Mouse (Mus musculus) forebrain, embryonic 13.5 days (tissue): ENCODE data around the gene Efna3. TPM values are rescaled to one million over a fixed set of nuclear protein-coding genes. Genes with fewer than 3 reads are reported as not detected.

Source experiments
- ATAC-seq: fragments of 200-750 bp; cut with Nextera tagmentation; 2 replicates; pipeline ENCODE4 v1.8.0; 2017
- H3K27ac ChIP-seq: fragments of 300-500 bp; sonication (generic); 2 replicates; pipeline ENCODE4 v1.5.1; 2015; ENCODE audit warnings: inconsistent platforms, mild to moderate bottlenecking, moderate library complexity
- H3K27me3 ChIP-seq: fragments of 300-500 bp; sonication (generic); 2 replicates; pipeline ENCODE4 v1.6.1; 2015; ENCODE audit warnings: mild to moderate bottlenecking, inconsistent platforms
- H3K36me3 ChIP-seq: fragments of 300-500 bp; sonication (generic); 2 replicates; pipeline ENCODE4 v1.6.1; 2015; ENCODE audit warnings: mild to moderate bottlenecking, inconsistent platforms; ENCODE audit not compliant: poor library complexity, severe bottlenecking
- H3K4me1 ChIP-seq: fragments of 300-500 bp; sonication (generic); 2 replicates; pipeline ENCODE4 v1.6.1; 2015; ENCODE audit warnings: inconsistent platforms
- H3K4me2 ChIP-seq: fragments of 300-500 bp; sonication (generic); 2 replicates; pipeline ENCODE4 v1.6.1; 2015; ENCODE audit warnings: inconsistent platforms, mild to moderate bottlenecking, moderate library complexity
- H3K4me3 ChIP-seq: fragments of 300-500 bp; sonication (generic); 2 replicates; pipeline ENCODE4 v1.5.1; 2015; ENCODE audit warnings: mild to moderate bottlenecking, inconsistent platforms
- H3K9ac ChIP-seq: fragments of 300-500 bp; sonication (generic); 2 replicates; pipeline ENCODE4 v1.6.1; 2015; ENCODE audit warnings: mild to moderate bottlenecking, inconsistent platforms
- H3K9me3 ChIP-seq: fragments of 300-500 bp; sonication (generic); replicated peaks from 2 replicates; pipeline ENCODE4 v1.6.1; 2016; ENCODE audit warnings: inconsistent platforms
- WGBS: fragments of 180-500 bp; shearing (Covaris S2); methylation state at CpG from one replicate; pipeline ENCODE4 v1.1.7; 2015; 5-methylcytosine and 5-hydroxymethylcytosine counted together
- polyA plus RNA-seq: library from polyadenylated mRNA; unstranded; fragments of >200 nt; fragmentation: Nextera tagmentation; extraction: Ambion mirVana; gene quantifications from 2 replicates; pipeline ENCODE4 v1.2.1, GENCODE M21; 2015

Efna3 gene
- polyA plus RNA-seq, 1 experiment from 2014 or later: 18.7 TPM

DNA sequence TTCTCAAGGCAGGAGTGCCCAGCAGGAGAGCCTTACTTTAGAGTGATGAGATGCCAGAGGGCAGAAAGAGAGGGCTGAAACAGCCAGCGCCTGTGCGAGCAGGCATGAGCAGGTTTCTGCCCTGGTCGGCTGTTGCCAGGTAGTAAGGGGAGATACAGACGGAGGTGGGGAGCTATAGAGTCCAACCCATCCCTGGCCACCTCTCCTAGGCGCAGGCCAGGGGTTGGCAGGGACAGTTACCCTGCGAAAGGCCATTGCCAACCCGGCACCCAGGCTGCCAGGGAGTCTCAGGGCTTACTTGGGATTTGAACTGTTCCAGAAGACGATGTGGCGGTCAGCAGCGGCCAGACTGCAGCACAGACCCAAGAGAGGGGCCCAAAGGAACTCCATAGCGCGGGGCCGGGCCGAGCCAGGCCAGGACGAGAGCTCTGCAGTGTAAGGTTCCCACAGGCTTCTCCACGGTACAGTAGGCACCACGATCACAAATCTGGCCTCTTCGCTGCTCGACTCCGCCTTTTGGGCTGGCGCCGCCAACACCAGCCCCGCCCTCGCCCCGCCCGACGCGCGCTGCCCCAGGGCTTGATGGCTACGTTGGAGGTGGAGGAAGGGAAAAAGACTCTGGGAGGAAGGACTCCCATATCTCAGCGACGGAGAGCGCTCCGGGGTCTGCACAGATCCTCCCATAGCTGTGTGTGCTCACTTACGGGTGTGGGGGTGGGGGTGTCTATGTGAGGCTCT, 43.4 kb downstream of the Efna3 start:
- Histone ChIP-seq H3K9ac (peak overlapping the region; percentile 65), H3K4me2 (peak overlapping the region; percentile 95), H3K27ac (peak overlapping the region; percentile 45), H3K9me3 (no peaks in the 10 kb centered on the region), H3K4me1 (peaks cover 37% of the 10 kb centered on the region), H3K27me3 (peaks cover 47% of the 10 kb centered on the region), H3K4me3 (peak overlapping the region; percentile 49), H3K36me3 (no peaks in the 10 kb centered on the region)
- WGBS: 2% methylated on average over 35 of the region's 35 CpGs
- peak; percentile 66 for ATAC-seq

DNA sequence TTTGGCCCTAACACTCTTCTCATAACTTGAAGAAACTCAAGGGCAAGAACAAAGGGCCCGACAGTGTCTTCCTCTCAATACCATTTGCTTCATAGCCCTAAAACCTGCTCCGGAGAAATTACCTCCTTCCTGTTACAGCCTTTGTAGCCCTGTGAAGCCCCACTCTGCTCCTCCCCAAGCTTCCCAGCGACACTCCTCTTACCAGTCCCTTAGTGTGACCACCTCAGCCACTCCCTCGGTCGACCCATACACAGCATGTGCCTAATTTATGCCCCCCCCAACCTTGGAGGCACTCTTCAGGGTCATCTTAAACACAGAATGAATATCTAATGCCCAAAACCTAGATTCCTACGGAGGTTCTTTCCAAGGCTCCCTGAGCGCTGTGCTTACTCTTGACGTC, 44.1 kb downstream of the Efna3 start:
- no peaks in the 10 kb centered on the region for H3K9me3 ChIP-seq
- no peaks in the 10 kb centered on the region for H3K36me3 ChIP-seq
- H3K9ac ChIP-seq: 0 out of 2 replicates have a peak overlapping the region, but pooled peaks have one; percentile 65
- peaks cover 37% of the 10 kb centered on the region for H3K4me1 ChIP-seq
- H3K4me2 ChIP-seq: peak overlapping the region; percentile 95
- H3K4me3 ChIP-seq: peak overlapping the region; percentile 49
- 26% methylated on average over 8 of the region's 8 CpGs for WGBS
- H3K27ac ChIP-seq: no peak overlapping the region
- peaks cover 47% of the 10 kb centered on the region for H3K27me3 ChIP-seq
- no peak for ATAC-seq

DNA sequence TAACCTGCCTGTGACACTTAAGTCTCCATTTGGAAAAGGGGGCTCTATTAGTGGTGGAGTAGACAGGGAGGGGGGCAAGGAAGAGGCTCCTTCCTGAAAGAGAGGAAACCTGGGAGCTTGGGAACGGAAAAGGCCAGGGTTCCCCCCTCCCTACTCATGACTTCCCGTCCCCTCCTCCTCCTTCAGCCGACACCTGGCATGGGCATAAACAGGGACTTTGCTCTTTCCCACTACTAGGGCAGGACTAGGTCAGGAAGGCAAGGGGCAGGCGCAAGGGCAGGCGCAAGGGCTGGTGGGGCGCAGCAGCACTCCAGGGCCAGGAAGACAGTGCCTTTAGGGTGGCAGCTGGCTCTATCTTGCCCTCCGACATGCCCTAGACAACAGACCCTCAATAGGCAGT, 44.7 kb downstream of the Efna3 start:
- ATAC-seq: no peak
- H3K36me3 ChIP-seq: no peaks in the 10 kb centered on the region
- peaks cover 37% of the 10 kb centered on the region for H3K4me1 ChIP-seq
- WGBS: 79% methylated on average over 7 of the region's 7 CpGs
- no peaks in the 10 kb centered on the region for H3K9me3 ChIP-seq
- peak overlapping the region; percentile 49; the same call in 1 of the 2 replicates for H3K4me3 ChIP-seq
- H3K27ac ChIP-seq: no peak overlapping the region
- peaks cover 47% of the 10 kb centered on the region for H3K27me3 ChIP-seq
- peak overlapping the region; percentile 95 for H3K4me2 ChIP-seq
- H3K9ac ChIP-seq: peak overlapping the region; percentile 34; the same call in 1 of the 2 replicates

DNA sequence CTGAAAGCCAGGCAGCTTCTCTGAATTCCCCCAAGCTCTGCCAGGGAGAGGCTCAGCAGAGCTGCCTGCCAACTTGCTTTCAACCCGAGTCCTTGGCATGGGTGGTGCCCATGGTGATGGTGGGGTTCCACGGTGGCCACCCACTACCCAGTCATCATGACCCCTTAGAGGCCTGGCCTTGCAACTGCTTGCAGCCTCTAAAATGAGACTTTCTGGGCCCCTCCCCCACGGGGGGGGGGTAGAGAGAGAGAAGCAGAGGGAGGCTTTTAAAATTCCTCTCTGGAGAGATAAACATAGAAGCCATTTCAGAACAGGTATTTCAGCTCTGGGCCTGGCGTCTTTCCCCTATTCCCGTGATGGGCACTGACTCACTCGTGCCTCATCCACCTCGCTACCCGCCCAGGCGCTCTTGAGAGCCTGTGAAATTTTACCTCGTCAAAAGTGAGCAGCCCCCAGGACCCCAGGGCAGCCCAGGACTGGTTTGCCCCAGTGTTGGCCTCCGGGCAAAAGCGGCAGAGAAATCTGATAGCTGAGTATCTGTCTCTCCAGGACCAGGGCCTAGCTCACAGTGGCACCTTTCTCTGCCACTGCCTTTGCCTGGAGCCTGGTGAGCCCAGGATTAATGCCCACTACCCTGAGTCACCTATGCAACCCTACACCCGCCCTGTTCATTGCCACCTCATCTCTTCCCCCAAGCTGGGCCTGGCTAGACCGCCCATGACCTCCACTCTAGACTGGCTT, 45.3 kb downstream of the Efna3 start:
- H3K9ac ChIP-seq: peak overlapping the region; percentile 34; the same call in 1 of the 2 replicates
- H3K4me3 ChIP-seq: no peak overlapping the region
- peaks cover 47% of the 10 kb centered on the region for H3K27me3 ChIP-seq
- H3K27ac ChIP-seq: peak overlapping the region; percentile 10; the same call in 1 of the 2 replicates
- peak overlapping the region; percentile 95 for H3K4me2 ChIP-seq
- 53% methylated on average over 14 of the region's 14 CpGs for WGBS
- H3K9me3 ChIP-seq: no peaks in the 10 kb centered on the region
- no peaks in the 10 kb centered on the region for H3K36me3 ChIP-seq
- H3K4me1 ChIP-seq: peaks cover 37% of the 10 kb centered on the region
- no peak for ATAC-seq

DNA sequence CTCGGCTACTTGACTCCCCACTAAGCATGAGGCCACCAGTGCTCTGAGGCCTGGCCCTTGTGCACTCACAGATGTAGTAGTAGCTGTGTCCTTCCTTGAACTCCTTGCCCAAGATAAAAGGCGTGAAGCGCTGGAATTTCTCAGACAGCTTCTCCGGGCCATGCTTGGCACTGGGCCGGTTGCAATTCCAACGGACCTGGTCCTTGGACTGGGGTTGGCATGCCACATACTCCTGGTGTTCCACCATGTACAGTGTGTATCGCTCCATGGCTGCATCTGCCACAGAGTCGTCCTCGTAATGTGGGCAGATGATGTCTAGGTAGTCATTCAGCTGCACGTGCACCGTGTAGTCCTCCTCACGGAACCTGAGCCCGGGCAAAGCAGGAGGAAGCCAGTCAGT, 46.7 kb downstream of the Efna3 start:
- Histone ChIP-seq H3K36me3 (no peaks in the 10 kb centered on the region), H3K9ac (no peak overlapping the region), H3K4me1 (peaks cover 37% of the 10 kb centered on the region), H3K27me3 (peaks cover 37% of the 10 kb centered on the region), H3K4me2 (no peak overlapping the region), H3K27ac (no peak overlapping the region), H3K9me3 (no peaks in the 10 kb centered on the region), H3K4me3 (no peak overlapping the region)
- ATAC-seq: no peak
- WGBS: 92% methylated on average over 13 of the region's 13 CpGs

DNA sequence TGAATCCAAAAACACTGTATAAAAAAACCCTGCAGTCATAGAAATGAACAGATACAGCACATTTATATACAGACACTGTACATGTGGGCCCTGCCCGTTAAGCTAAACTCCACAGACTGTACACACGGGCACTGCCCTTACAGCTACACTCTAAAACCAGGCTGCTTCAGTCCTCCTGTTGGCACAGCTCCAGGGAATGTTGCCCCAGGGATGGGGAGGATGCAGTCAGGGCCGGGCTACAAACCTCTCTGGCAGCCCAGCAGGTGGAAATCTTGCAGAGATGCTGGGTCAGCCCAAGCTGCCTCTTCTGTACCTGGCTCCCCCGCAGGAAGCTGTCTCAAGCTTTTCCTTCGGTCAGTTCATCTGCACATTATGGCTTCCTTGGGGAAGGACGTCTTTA, 51.0 kb downstream of the Efna3 start:
- H3K27ac ChIP-seq: no peak overlapping the region
- no peaks in the 10 kb centered on the region for H3K9me3 ChIP-seq
- H3K4me2 ChIP-seq: no peak overlapping the region
- ATAC-seq: no peak
- 0 out of 2 replicates have a peak, but pooled peaks cover 4% of the 10 kb centered on the region for H3K27me3 ChIP-seq
- no peak overlapping the region for H3K4me3 ChIP-seq
- 51% methylated on average over 6 of the region's 6 CpGs for WGBS
- H3K4me1 ChIP-seq: peaks cover 44% of the 10 kb centered on the region
- no peak overlapping the region for H3K9ac ChIP-seq
- H3K36me3 ChIP-seq: no peaks in the 10 kb centered on the region; the same call in 1 of the 2 replicates

DNA sequence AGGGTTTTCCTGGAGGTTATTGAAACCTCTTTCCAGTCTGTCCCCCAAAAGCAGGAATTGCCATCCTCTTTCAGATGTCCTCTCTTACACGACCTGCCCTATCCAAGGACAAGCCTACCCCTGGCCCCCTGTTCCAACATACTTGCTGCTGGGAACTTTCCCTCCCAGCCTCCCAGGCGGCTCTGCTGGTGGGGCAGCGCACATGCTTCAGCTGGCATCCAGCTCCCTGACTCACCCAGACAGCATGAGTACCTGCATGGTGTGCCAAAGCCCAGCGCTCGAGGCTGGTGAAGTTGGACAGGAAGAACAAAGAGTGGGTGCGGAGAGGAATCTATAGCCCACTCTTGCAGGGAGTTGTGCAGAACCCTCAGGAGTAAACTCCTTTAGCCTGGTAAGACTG, 51.9 kb downstream of the Efna3 start:
- Histone ChIP-seq H3K4me1 (peaks cover 49% of the 10 kb centered on the region), H3K4me2 (peak overlapping the region; percentile 86), H3K36me3 (no peaks in the 10 kb centered on the region; the same call in 1 of the 2 replicates), H3K27me3 (no peaks in the 10 kb centered on the region), H3K4me3 (peak overlapping the region; percentile 56; the same call in 1 of the 2 replicates), H3K27ac (peak overlapping the region; percentile 16; the same call in 1 of the 2 replicates), H3K9me3 (no peaks in the 10 kb centered on the region), H3K9ac (peak overlapping the region; percentile 82)
- 56% methylated on average over 6 of the region's 6 CpGs for WGBS
- ATAC-seq: peak; percentile 19; the same call in 1 of the 2 replicates

DNA sequence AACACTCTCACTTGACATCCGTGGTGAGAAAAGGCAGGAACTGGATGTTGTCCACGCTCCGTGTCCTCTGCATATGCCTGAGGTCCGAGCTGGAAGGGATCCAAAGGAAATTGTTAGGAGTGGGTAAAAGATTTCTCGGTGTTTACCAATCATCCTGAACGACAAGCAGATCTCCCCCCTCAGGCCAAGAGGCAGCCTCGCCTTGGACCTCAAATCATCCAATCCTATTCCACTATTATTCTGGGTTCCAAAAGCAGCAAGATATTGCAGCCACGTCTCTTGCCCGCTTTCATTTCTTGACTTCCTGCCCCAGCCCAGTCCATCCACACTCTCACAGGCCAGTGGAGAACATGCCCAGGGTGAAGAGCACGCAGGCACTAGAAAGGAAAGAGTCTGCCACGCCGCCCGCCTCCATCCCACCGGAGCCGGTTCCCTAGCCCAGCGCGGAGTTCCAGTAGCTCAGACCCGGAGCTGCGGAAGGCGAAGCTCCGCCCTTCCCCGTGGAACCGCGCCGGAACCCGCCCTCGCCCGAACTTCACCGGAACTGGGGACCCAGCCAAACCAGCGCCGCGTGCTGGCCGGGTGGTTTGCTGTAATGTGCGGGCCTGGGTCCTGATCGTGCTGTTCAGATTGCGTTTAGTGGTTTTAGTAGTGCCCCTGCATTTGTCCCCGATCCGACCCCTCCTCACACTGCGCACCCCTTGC, 52.6 kb downstream of the Efna3 start, which contains the start of gene Slc50a1:
TSS of gene Slc50a1 (minus strand) at position 520 of the 705 bp plus-strand sequence.
- Histone ChIP-seq H3K4me1 (peaks cover 50% of the 10 kb centered on the region), H3K36me3 (no peaks in the 10 kb centered on the region; the same call in 1 of the 2 replicates), H3K27ac (peak within 1 kb of the TSS; percentile 54), H3K4me2 (peak within 1 kb of the TSS; percentile 86), H3K27me3 (no peaks in the 10 kb centered on the region), H3K4me3 (peak within 1 kb of the TSS; percentile 56), H3K9me3 (no peaks in the 10 kb centered on the region), H3K9ac (peak within 1 kb of the TSS; percentile 82)
- WGBS: 4% methylated on average over 39 of the region's 39 CpGs
- peak; percentile 68 for ATAC-seq

DNA sequence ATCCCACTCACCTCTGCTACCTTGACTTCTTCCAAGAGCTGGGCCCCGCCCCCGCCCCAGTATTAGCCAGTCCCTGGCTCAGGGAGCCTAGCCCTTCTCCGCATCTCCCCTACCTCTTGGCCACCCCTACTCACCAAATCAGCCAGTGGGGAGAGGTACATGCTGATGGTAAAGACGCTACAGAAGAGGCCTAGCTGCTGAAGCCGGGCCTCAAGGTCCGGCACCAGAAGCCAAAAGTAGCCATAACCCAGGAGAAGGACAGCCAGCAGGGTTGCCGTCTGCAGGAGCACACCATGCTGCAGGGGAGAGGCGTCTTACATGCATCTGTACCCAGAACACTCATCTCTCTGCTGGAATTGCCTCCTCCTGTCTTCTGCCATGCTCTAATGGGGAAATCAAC, 53.8 kb downstream of the Efna3 start:
- no peak overlapping the region for H3K9ac ChIP-seq

DNA sequence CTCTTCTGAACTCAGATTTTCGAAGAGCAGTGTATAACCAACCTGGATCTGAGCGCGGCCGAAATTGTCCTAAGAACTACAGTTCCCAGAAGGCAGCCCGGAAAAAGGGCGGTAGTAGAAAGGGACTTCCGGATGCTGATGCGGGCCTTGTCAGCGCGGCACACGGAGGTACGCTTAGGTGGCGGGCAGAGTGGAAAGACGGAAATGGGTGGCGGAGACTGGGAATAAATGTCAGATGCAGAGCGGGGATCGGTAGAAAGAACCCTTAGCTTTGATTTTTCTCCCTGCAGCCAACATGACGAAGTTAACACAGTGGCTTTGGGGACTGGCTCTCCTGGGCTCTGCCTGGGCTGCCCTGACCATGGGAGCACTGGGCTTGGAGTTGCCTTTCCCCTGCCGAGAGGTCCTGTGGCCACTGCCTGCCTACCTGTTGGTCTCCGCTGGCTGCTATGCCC, 56.3 kb downstream of the Efna3 start:
- Histone ChIP-seq H3K27me3 (no peaks in the 10 kb centered on the region), H3K9ac (peak overlapping the region; percentile 92), H3K4me3 (peak overlapping the region; percentile 76), H3K4me2 (peak overlapping the region; percentile 95), H3K36me3 (no peaks in the 10 kb centered on the region; the same call in 1 of the 2 replicates), H3K27ac (peak overlapping the region; percentile 67; the same call in 1 of the 2 replicates), H3K9me3 (no peaks in the 10 kb centered on the region), H3K4me1 (peaks cover 45% of the 10 kb centered on the region)
- peak; percentile 91 for ATAC-seq
- WGBS: under 1% methylated on average over 20 of the region's 20 CpGs

More for the DNA sequence above, 53.8 kb downstream of the Efna3 start:
- 52% methylated on average over 8 of the region's 8 CpGs for WGBS
- peaks cover 50% of the 10 kb centered on the region for H3K4me1 ChIP-seq
- H3K36me3 ChIP-seq: no peaks in the 10 kb centered on the region; the same call in 1 of the 2 replicates
- no peaks in the 10 kb centered on the region for H3K27me3 ChIP-seq
- ATAC-seq: no peak
- no peak overlapping the region for H3K4me3 ChIP-seq
- H3K9me3 ChIP-seq: no peaks in the 10 kb centered on the region
- no peak overlapping the region for H3K27ac ChIP-seq
- peak overlapping the region; percentile 86; the same call in 1 of the 2 replicates for H3K4me2 ChIP-seq
